Mouse (Mus musculus): ENCODE data around the gene Ccdc70. TPM values are rescaled to one million over a fixed set of nuclear protein-coding genes. Genes with fewer than 3 reads are reported as not detected.
"Not testable (repeated sequence)": the region's sequence is repeated elsewhere in the genome, so short reads cannot be mapped to it uniquely, and the experiment has no call there.

Ccdc70 gene
- total RNA-seq (2021): not detected in 2 replicates
- long read RNA-seq: 0 reads

DNA sequence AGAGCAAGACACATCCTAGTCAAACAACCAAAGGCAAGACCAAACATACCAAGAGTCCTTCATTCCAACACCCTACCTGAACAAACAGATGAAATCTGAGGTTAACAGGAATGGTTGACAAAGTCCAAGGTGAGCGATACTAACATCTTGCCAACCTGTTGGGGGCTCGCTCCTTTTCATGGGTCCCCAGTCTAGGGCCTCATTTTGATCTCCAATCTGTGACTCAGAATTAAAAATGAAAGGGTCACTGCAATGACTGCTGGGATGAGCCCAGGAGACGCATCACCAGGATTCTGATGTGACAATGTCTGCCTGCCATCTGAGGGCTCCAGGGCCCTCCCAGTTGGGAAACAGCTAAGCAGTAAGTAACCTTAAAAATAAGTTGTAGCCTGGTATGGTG is at the start of gene Ccdc70:
TSS of gene Ccdc70 (plus strand) at position 301 of the 400 bp plus-strand sequence.
- no peak for DNase-seq

DNA sequence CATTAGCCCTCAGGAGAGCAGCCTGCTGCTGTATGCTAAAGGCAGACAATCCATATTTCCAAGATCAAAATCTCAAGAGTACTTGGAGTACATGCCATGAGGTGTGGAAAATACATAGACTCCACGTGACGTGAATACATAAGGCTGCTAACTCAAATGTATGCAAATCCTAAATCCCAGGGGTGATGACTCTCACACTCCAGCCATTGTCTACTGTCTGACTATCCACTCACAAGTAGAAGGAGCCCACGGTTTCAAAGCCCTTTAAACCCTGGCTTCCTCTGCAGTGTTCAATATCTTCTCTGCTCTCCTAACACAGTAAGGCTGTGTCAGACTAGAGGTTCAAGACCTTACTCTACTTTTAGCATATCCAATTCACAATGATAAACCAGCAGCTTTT is 38.8 kb upstream of the Ccdc70 start:
- not testable (repeated sequence) for DNase-seq

- no peak for DNase-seq
Observed at GRCm38 (mm10) chr8:21932610-21933009, 37.0 kb upstream of the Ccdc70 start, which contains the start of gene Defb15. Gene Defb15, minus strand, starts transcription at chr8:21932710.

DNA sequence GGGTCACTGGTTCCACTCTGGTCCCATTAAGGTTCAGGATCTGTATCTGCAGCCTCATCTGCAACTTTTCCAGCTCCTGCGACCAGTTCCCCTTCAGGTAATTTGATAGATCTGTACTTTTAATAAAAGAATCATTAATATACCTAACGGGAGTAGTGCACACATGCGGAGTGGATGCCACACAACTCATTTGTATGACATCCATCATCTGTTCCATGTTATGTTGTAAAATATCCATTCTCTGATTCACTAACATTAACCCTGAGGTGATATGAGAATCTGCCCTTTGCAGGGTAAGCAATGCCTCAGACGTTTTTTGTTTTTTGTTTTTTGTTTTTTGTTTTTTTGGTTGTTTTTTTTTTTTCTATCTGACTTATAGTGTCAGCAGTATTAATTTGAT is 31.5 kb upstream of the Ccdc70 start, which contains the start of gene Defb35:
TSS of gene Defb35 (plus strand) at position 301 of the 400 bp plus-strand sequence.
- not testable (repeated sequence) for DNase-seq

GRCm38 (mm10) chr8:21946462-21946861 is 23.1 kb upstream of the Ccdc70 start, which contains the start of gene Defb13:
Gene Defb13, plus strand, starts transcription at chr8:21946762.
- DNase-seq: no peak

- no peak for DNase-seq
Observed at GRCm38 (mm10) chr8:21947311-21948017, 22.1 kb upstream of the Ccdc70 start.

DNA sequence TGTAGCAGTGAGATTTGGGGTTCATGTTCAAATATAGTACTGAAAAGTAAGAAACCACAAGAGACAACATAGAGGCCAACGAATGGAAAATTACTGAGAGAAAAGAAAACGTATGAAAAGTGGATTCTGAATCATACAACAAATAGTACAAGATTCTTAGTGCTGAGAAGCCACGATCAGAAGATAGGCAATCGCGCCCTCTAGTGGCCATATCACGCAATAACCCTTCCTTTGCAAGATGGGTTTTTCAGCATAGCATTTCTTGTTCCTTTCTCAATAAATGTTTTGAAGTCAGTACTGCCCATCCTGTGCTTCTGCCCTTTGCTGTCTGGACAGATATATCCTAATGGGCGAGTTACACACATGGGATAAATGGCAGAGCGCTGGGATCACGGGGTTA is 14.3 kb upstream of the Ccdc70 start:
- DNase-seq: peak; percentile 52

DNA sequence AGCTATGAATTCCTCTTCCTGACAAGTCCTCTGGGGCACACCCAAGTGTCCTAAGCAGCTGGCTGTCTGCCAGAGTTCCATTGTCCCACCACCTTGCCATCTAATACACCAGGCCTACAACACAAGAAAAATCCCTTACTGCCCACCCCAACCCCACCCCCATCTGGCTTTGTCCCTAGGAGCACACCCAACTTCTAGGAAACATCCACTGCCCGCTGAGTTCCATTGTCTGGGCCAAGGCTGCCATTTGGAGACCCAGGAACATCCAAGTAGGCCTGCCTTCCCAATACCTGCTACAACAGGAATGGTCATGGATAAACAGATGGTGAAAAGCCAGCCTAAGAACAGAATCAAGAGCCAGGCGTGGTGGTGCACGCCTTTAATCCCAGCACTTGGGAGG is 13.2 kb upstream of the Ccdc70 start:
- no peak for DNase-seq

- DNase-seq: no peak
Observed at GRCm38 (mm10) chr8:21958414-21958813, 11.2 kb upstream of the Ccdc70 start, which contains the start of gene Fam90a1a. Gene Fam90a1a, plus strand, starts transcription at chr8:21958714.

DNA sequence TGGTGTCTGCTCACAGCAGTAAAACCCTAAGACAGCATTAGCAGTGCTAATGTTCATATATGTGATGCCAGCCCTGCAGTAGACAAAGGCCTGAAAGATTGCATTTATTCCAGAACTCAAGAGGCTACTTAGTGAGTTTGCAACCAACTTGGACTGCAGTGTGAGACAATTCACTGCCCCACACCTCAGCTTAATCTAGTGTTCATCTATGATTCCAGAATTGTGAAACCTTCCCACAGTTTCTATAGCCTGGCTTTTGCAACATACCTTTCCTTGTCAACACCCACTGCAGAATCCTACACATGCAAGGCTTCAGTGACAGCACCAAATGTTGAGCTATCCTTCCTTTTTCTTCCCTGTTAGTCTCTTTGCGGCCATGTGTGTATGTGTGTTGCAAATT is 2.9 kb upstream of the Ccdc70 start:
- no peak for DNase-seq

GRCm38 (mm10) chr8:21978193-21978592 is 8.6 kb downstream of the Ccdc70 start:
- no peak for DNase-seq

GRCm38 (mm10) chr8:21981664-21982337 is 12.2 kb downstream of the Ccdc70 start:
- no peak for DNase-seq

DNA sequence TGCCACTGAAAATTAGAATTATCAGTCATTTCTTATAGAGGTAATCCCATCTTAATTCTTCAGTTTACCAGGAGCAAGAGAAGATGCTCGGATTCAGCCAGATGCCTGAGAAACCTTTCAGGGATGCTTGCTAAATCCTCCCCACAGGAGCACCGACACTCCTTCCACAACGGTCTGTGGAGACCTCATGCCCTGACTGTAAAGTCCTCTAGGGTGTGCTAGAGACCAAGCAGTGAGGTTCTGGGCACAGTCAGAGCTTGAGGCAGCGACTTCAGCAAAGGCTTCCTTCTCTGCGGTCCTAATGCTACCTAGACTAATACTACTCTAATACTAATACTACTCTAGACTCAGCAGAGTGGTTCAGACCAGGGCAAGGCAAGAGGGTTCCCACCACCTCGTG is 22.6 kb downstream of the Ccdc70 start:
- peak; percentile 40 for DNase-seq

- DNase-seq: no peak
Observed at GRCm38 (mm10) chr8:21995181-21995580, 25.6 kb downstream of the Ccdc70 start.

GRCm38 (mm10) chr8:22004750-22005522 is 35.4 kb downstream of the Ccdc70 start:
- no peak for DNase-seq

GRCm38 (mm10) chr8:22006423-22006822 is 36.8 kb downstream of the Ccdc70 start:
- no peak for DNase-seq

DNA sequence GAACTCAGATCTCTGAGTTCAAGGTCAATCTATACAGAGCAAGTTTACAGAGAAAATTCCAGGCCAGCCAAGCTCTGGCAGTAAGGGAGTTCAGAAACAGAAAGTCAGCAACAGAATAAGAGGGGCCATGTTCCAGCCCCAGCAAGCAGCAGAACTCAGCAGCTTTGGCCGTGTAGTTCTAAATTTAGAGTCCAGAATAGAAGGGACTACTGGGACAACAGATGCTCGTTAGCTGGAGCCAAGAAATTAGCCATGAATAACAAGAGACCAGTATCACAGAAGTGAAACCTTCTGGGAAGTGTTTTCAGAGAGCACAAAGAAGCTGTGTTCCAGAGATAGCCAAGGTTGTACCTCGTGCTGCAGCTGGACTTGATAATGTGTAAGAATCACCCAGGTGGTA is 39.8 kb downstream of the Ccdc70 start:
- DNase-seq: no peak

GRCm38 (mm10) chr8:22013034-22013707 is 43.6 kb downstream of the Ccdc70 start:
- no peak for DNase-seq

GRCm38 (mm10) chr8:22017731-22018130 is 48.2 kb downstream of the Ccdc70 start:
- DNase-seq: no peak

DNA sequence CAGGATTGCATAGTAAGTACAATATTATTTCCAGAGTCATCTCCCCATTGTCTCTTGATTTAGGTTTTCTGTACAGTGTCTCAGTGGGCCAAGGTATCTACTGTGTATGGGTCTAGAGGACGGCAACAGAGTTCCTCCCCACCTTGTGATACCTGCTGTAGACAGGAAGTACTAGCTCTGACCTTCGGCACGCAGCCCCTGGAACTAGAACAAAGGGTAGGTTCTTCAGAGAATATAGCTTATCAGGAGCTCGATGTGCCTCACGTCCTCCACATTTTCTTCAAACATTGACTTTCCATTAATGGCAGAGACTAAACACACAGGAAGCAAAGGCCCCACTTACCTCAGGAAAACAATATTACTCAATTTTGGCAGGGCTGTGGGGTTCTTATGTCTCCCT is 49.9 kb downstream of the Ccdc70 start:
- DNase-seq: no peak

GRCm38 (mm10) chr8:22022244-22022643 is 52.7 kb downstream of the Ccdc70 start:
- DNase-seq: no peak
